Mouse (Mus musculus): ENCODE measurements around the gene Eif4a1.

- TF ChIP-seq POLR2A (IDR thresholded peaks at IDR 0.05; ENCODE audit: low read depth, low read length), result peak; percentile 49
- TF ChIP-seq CTCF (IDR thresholded peaks at IDR 0.05; ENCODE audit: borderline replicate concordance, insufficient read depth, low read length), result no peak
Measured at GRCm38 (mm10) chr11:69665961-69666664, 6.1 kb downstream of the Eif4a1 start, which contains the start of gene Cd68.

All from embryonic fibroblast, embryonic 13.5 days (primary cell).